Mouse (Mus musculus): ENCODE measurements around the gene Mtch1.
"Not testable (repeated sequence)": the region's sequence is repeated elsewhere in the genome, so short reads cannot be mapped to it uniquely, and the experiment has no call there.

Gene Mtch1

GRCm38 (mm10) chr17:29347645-29348256 lies at the start of gene Mtch1:
Mtch1 (minus strand) TSS chr17:29347934.
- DNase-seq (ENCODE audit: low spot score): peak; percentile 99

- DNase-seq (ENCODE audit: low spot score): peak; percentile 81
Observed at GRCm38 (mm10) chr17:29396821-29397242, 49.1 kb upstream of the Mtch1 start.

- no peak for DNase-seq (ENCODE audit: low spot score)
Observed at GRCm38 (mm10) chr17:29396056-29396799, 48.5 kb upstream of the Mtch1 start.

- no peak for DNase-seq (ENCODE audit: low spot score)
Observed at GRCm38 (mm10) chr17:29395381-29395780, 47.6 kb upstream of the Mtch1 start.

- DNase-seq (ENCODE audit: low spot score): not testable (repeated sequence)
Observed at GRCm38 (mm10) chr17:29394761-29395160, 47.0 kb upstream of the Mtch1 start.

- DNase-seq (ENCODE audit: low spot score): no peak
Observed at GRCm38 (mm10) chr17:29394106-29394760, 46.5 kb upstream of the Mtch1 start.

GRCm38 (mm10) chr17:29393335-29394089 lies 45.8 kb upstream of the Mtch1 start:
- DNase-seq (ENCODE audit: low spot score): no peak

- no peak for DNase-seq (ENCODE audit: low spot score)
Observed at GRCm38 (mm10) chr17:29391280-29391679, 43.5 kb upstream of the Mtch1 start.

GRCm38 (mm10) chr17:29388978-29389377 lies 41.2 kb upstream of the Mtch1 start:
- DNase-seq (ENCODE audit: low spot score): no peak

GRCm38 (mm10) chr17:29385746-29386145 lies 38.0 kb upstream of the Mtch1 start:
- DNase-seq (ENCODE audit: low spot score): no peak

GRCm38 (mm10) chr17:29384850-29385438 lies 37.2 kb upstream of the Mtch1 start:
- no peak for DNase-seq (ENCODE audit: low spot score)

GRCm38 (mm10) chr17:29383923-29384322 lies 36.2 kb upstream of the Mtch1 start:
- DNase-seq (ENCODE audit: low spot score): no peak

GRCm38 (mm10) chr17:29382417-29382816 lies 34.7 kb upstream of the Mtch1 start:
- no peak for DNase-seq (ENCODE audit: low spot score)

GRCm38 (mm10) chr17:29381472-29381871 lies 33.7 kb upstream of the Mtch1 start:
- DNase-seq (ENCODE audit: low spot score): peak; percentile 73

- no peak for DNase-seq (ENCODE audit: low spot score)
Observed at GRCm38 (mm10) chr17:29380241-29380640, 32.5 kb upstream of the Mtch1 start.

GRCm38 (mm10) chr17:29378056-29378455 lies 30.3 kb upstream of the Mtch1 start:
- no peak for DNase-seq (ENCODE audit: low spot score)

- no peak for DNase-seq (ENCODE audit: low spot score)
Observed at GRCm38 (mm10) chr17:29375871-29376270, 28.1 kb upstream of the Mtch1 start.

GRCm38 (mm10) chr17:29370984-29371723 lies 23.4 kb upstream of the Mtch1 start:
- DNase-seq (ENCODE audit: low spot score): peak; percentile 81

- DNase-seq (ENCODE audit: low spot score): no peak
Observed at GRCm38 (mm10) chr17:29368726-29369125, 21.0 kb upstream of the Mtch1 start.

GRCm38 (mm10) chr17:29365105-29365621 lies 17.4 kb upstream of the Mtch1 start:
- DNase-seq (ENCODE audit: low spot score): no peak

- DNase-seq (ENCODE audit: low spot score): no peak
Observed at GRCm38 (mm10) chr17:29363109-29363508, 15.4 kb upstream of the Mtch1 start.
